Mouse (Mus musculus): ENCODE data around the gene Acp7. TPM values are rescaled to one million over a fixed set of nuclear protein-coding genes. Genes with fewer than 3 reads are reported as not detected.

Acp7 gene
- polyA plus RNA-seq (2012; rRNA removed; ENCODE audit: low replicate concordance), result not detected in 2 replicates

GRCm38 (mm10) chr7:28631073-28631472 lies at the start of gene Acp7:
Gene Acp7, minus strand, starts transcription at chr7:28631332.

GRCm38 (mm10) chr7:28597642-28598446 lies 33.3 kb downstream of the Acp7 start, which contains the start of the genes Samd4b and Pak4:
Gene Samd4b, minus strand, starts transcription at chr7:28598144.
Gene Pak4, minus strand, starts transcription at chr7:28598185.

Other genes with a start within 250 kb of the Acp7 start
- gene Med29, start 238.6 kb downstream of the Acp7 start, polyA plus RNA-seq (2012; rRNA removed; ENCODE audit: low replicate concordance), result 55.0 and 56.9 TPM in 2 replicates
- 75.4 and 88.0 TPM in 2 replicates for gene Paf1, start 238.4 kb downstream of the Acp7 start, polyA plus RNA-seq (2012; rRNA removed; ENCODE audit: low replicate concordance)
- gene Gmfg, start 193.9 kb downstream of the Acp7 start, polyA plus RNA-seq (2012; rRNA removed; ENCODE audit: low replicate concordance), result 9.9 and 15.1 TPM in 2 replicates
- 3.1 and 12.7 TPM in 2 replicates for gene Lrfn1, start 179.4 kb downstream of the Acp7 start, polyA plus RNA-seq (2012; rRNA removed; ENCODE audit: low replicate concordance)
- not detected in 2 replicates for gene Ifnl2, start 120.9 kb downstream of the Acp7 start, polyA plus RNA-seq (2012; rRNA removed; ENCODE audit: low replicate concordance)
- not detected in 2 replicates for gene Ifnl3, start 108.5 kb downstream of the Acp7 start, polyA plus RNA-seq (2012; rRNA removed; ENCODE audit: low replicate concordance)
- 0.76 and 0.83 TPM in 2 replicates for gene Sycn, start 90.4 kb downstream of the Acp7 start, polyA plus RNA-seq (2012; rRNA removed; ENCODE audit: low replicate concordance)
- 0.11 TPM in 1 of 2 replicates, not detected in the other for gene Nccrp1, start 84.1 kb downstream of the Acp7 start, polyA plus RNA-seq (2012; rRNA removed; ENCODE audit: low replicate concordance)
- 79.8 and 99.2 TPM in 2 replicates for gene Samd4b, start 33.2 kb downstream of the Acp7 start, polyA plus RNA-seq (2012; rRNA removed; ENCODE audit: low replicate concordance)
- 13.7 and 30.0 TPM in 2 replicates for gene Pak4, start 33.1 kb downstream of the Acp7 start, polyA plus RNA-seq (2012; rRNA removed; ENCODE audit: low replicate concordance)
- 7.1 and 21.8 TPM in 2 replicates for gene Fbxo27, start 61.5 kb upstream of the Acp7 start, polyA plus RNA-seq (2012; rRNA removed; ENCODE audit: low replicate concordance)
- 1.8 and 6.7 TPM in 2 replicates for gene Fbxo17, start 85.5 kb upstream of the Acp7 start, polyA plus RNA-seq (2012; rRNA removed; ENCODE audit: low replicate concordance)
- 65.5 and 68.1 TPM in 2 replicates for gene Mrps12, start 110.5 kb upstream of the Acp7 start, polyA plus RNA-seq (2012; rRNA removed; ENCODE audit: low replicate concordance)
- gene Sars2, start 110.7 kb upstream of the Acp7 start, polyA plus RNA-seq (2012; rRNA removed; ENCODE audit: low replicate concordance), result 17.2 and 24.2 TPM in 2 replicates
- gene Ccer2, start 124.8 kb upstream of the Acp7 start, polyA plus RNA-seq (2012; rRNA removed; ENCODE audit: low replicate concordance), result not detected in 2 replicates
- 116 and 128 TPM in 2 replicates for gene Sirt2, start 135.4 kb upstream of the Acp7 start, polyA plus RNA-seq (2012; rRNA removed; ENCODE audit: low replicate concordance)
- gene Nfkbib, start 136.2 kb upstream of the Acp7 start, polyA plus RNA-seq (2012; rRNA removed; ENCODE audit: low replicate concordance), result 31.7 and 33.5 TPM in 2 replicates
- 5.6 and 8.0 TPM in 2 replicates for gene Rinl, start 157.6 kb upstream of the Acp7 start, polyA plus RNA-seq (2012; rRNA removed; ENCODE audit: low replicate concordance)
- 301 and 463 TPM in 2 replicates for gene Hnrnpl, start 177.2 kb upstream of the Acp7 start, polyA plus RNA-seq (2012; rRNA removed; ENCODE audit: low replicate concordance)
- gene Ech1, start 193.9 kb upstream of the Acp7 start, polyA plus RNA-seq (2012; rRNA removed; ENCODE audit: low replicate concordance), result 516 and 1,100 TPM in 2 replicates
- 29.7 and 44.7 TPM in 2 replicates for gene Lgals4, start 202.5 kb upstream of the Acp7 start, polyA plus RNA-seq (2012; rRNA removed; ENCODE audit: low replicate concordance)
- gene Lgals7, start 232.5 kb upstream of the Acp7 start, polyA plus RNA-seq (2012; rRNA removed; ENCODE audit: low replicate concordance), result 7.4 and 19.9 TPM in 2 replicates

Data from subcutaneous adipose tissue, adult 2 months (tissue).